Mouse (Mus musculus) intestine, embryonic 16.5 days (tissue): ENCODE results near the gene Gm20390. TPM values are rescaled to one million over a fixed set of nuclear protein-coding genes. Genes with fewer than 3 reads are reported as not detected.

Experiments
- ATAC-seq: fragments of 200-750 bp; cut with Nextera tagmentation; 2 replicates; pipeline ENCODE4 v1.8.0; 2017; ENCODE audit warnings: moderate TSS enrichment, moderate library complexity
- H3K27ac ChIP-seq: fragments of 300-500 bp; sonication (generic); 2 replicates; pipeline ENCODE4 v1.5.1; 2014; ENCODE audit warnings: mild to moderate bottlenecking, low read length
- H3K27me3 ChIP-seq: fragments of 300-500 bp; sonication (generic); replicated peaks from 2 replicates; pipeline ENCODE4 v1.6.1; 2014; ENCODE audit warnings: low read length, control low read depth, mixed read lengths; ENCODE audit not compliant: control insufficient read depth, insufficient read depth
- H3K36me3 ChIP-seq: fragments of 300-500 bp; sonication (generic); 2 replicates; pipeline ENCODE4 v1.6.1; 2014; ENCODE audit warnings: low read length, control low read depth; ENCODE audit not compliant: control insufficient read depth, insufficient read depth
- H3K4me1 ChIP-seq: fragments of 300-500 bp; sonication (generic); 2 replicates; pipeline ENCODE4 v1.6.1; 2014; ENCODE audit warnings: low read length, control low read depth, mixed read lengths; ENCODE audit not compliant: control insufficient read depth, insufficient read depth
- H3K4me2 ChIP-seq: fragments of 300-500 bp; sonication (generic); 2 replicates; pipeline ENCODE4 v1.6.1; 2014; ENCODE audit warnings: low read depth, low read length, control low read depth
- H3K4me3 ChIP-seq: fragments of 300-500 bp; sonication (generic); 2 replicates; pipeline ENCODE4 v1.5.1; 2014; ENCODE audit warnings: mild to moderate bottlenecking, low read length
- H3K9ac ChIP-seq: fragments of 300-500 bp; sonication (generic); 2 replicates; pipeline ENCODE4 v1.6.1; 2014; ENCODE audit warnings: low read depth, low read length
- H3K9me3 ChIP-seq: fragments of 300-500 bp; sonication (generic); 2 replicates; pipeline ENCODE4 v1.6.1; 2016; ENCODE audit warnings: low read length, control low read depth; ENCODE audit not compliant: control insufficient read depth
- WGBS: fragments of 180-500 bp; shearing (Covaris S2); extraction: QIAGEN DNeasy Blood & Tissue Kit; methylation state at CpG from one replicate; pipeline ENCODE4 v1.1.7; 2014; 5-methylcytosine and 5-hydroxymethylcytosine counted together
- polyA plus RNA-seq: library from polyadenylated mRNA; unstranded; fragments of >200 nt; fragmentation: Nextera tagmentation; extraction: Ambion mirVana; gene quantifications from 2 replicates; pipeline ENCODE4 v1.2.1, GENCODE M21; 2015

Gene Gm20390
- polyA plus RNA-seq, 1 experiment from 2014 or later = 469 TPM

GRCm38 (mm10) chr11:93988328-93989062, 20.4 kb upstream of the Gm20390 start:
- no peaks in the 10 kb centered on the region for H3K27me3 ChIP-seq
- no peaks in the 10 kb centered on the region for H3K9me3 ChIP-seq
- H3K4me1 ChIP-seq = peaks cover 19% of the 10 kb centered on the region
- H3K27ac ChIP-seq = peak overlapping the region; percentile 72
- no peaks in the 10 kb centered on the region for H3K36me3 ChIP-seq
- no peak overlapping the region for H3K9ac ChIP-seq
- WGBS = 44% methylated on average over 12 of the region's 12 CpGs
- H3K4me3 ChIP-seq = no peak overlapping the region
- H3K4me2 ChIP-seq = no peak overlapping the region
- ATAC-seq = peak; percentile 64

GRCm38 (mm10) chr11:93987625-93988327, 19.7 kb upstream of the Gm20390 start:
- Histone ChIP-seq H3K27me3 (no peaks in the 10 kb centered on the region), H3K4me1 (peaks cover 19% of the 10 kb centered on the region), H3K9me3 (no peaks in the 10 kb centered on the region), H3K36me3 (no peaks in the 10 kb centered on the region), H3K4me2 (no peak overlapping the region), H3K27ac (peak overlapping the region; percentile 81), H3K4me3 (no peak overlapping the region), H3K9ac (no peak overlapping the region)
- 59% methylated on average over 8 of the region's 8 CpGs for WGBS
- peak; percentile 55 for ATAC-seq

- Histone ChIP-seq H3K36me3 (no peaks in the 10 kb centered on the region), H3K4me3 (no peak overlapping the region), H3K27me3 (no peaks in the 10 kb centered on the region), H3K4me2 (no peak overlapping the region), H3K4me1 (peaks cover 19% of the 10 kb centered on the region), H3K27ac (peak overlapping the region; percentile 81), H3K9me3 (no peaks in the 10 kb centered on the region), H3K9ac (no peak overlapping the region)
- 83% methylated on average over 4 of the region's 4 CpGs for WGBS
- ATAC-seq = no peak
Observed at GRCm38 (mm10) chr11:93987026-93987425, 18.9 kb upstream of the Gm20390 start.

- Histone ChIP-seq H3K36me3 (no peaks in the 10 kb centered on the region), H3K4me1 (peaks cover 19% of the 10 kb centered on the region), H3K4me3 (no peak overlapping the region), H3K9me3 (no peaks in the 10 kb centered on the region), H3K4me2 (no peak overlapping the region), H3K9ac (no peak overlapping the region), H3K27me3 (no peaks in the 10 kb centered on the region), H3K27ac (no peak overlapping the region)
- ATAC-seq = no peak
Observed at GRCm38 (mm10) chr11:93986298-93986697, 18.2 kb upstream of the Gm20390 start.

GRCm38 (mm10) chr11:93985265-93985664, 17.2 kb upstream of the Gm20390 start:
- Histone ChIP-seq H3K4me1 (peaks cover 19% of the 10 kb centered on the region), H3K36me3 (no peaks in the 10 kb centered on the region), H3K9ac (no peak overlapping the region), H3K27ac (no peak overlapping the region), H3K9me3 (no peaks in the 10 kb centered on the region), H3K4me2 (no peak overlapping the region), H3K4me3 (no peak overlapping the region), H3K27me3 (no peaks in the 10 kb centered on the region)
- 83% methylated on average over 5 of the region's 5 CpGs for WGBS
- ATAC-seq = no peak

- WGBS = 91% methylated on average over 3 of the region's 3 CpGs
- ATAC-seq = no peak
Observed at GRCm38 (mm10) chr11:93984619-93985018, 16.5 kb upstream of the Gm20390 start.

GRCm38 (mm10) chr11:93979502-93980049, 11.5 kb upstream of the Gm20390 start:
- Histone ChIP-seq H3K4me3 (no peak overlapping the region), H3K27ac (no peak overlapping the region), H3K9me3 (no peaks in the 10 kb centered on the region), H3K9ac (no peak overlapping the region), H3K27me3 (no peaks in the 10 kb centered on the region), H3K36me3 (no peaks in the 10 kb centered on the region), H3K4me1 (no peaks in the 10 kb centered on the region), H3K4me2 (no peak overlapping the region)
- 25% methylated on average over 6 of the region's 6 CpGs for WGBS
- ATAC-seq = no peak

More at GRCm38 (mm10) chr11:93984619-93985018, 16.5 kb upstream of the Gm20390 start:
- H3K9me3 ChIP-seq = no peaks in the 10 kb centered on the region
- no peak overlapping the region for H3K9ac ChIP-seq
- H3K4me3 ChIP-seq = no peak overlapping the region
- no peaks in the 10 kb centered on the region for H3K27me3 ChIP-seq
- peaks cover 19% of the 10 kb centered on the region for H3K4me1 ChIP-seq
- no peak overlapping the region for H3K4me2 ChIP-seq
- H3K27ac ChIP-seq = no peak overlapping the region
- no peaks in the 10 kb centered on the region for H3K36me3 ChIP-seq

- no peaks in the 10 kb centered on the region for H3K36me3 ChIP-seq
- 88% methylated on average over 5 of the region's 5 CpGs for WGBS
- no peak overlapping the region for H3K4me2 ChIP-seq
- peaks cover 3% of the 10 kb centered on the region for H3K4me1 ChIP-seq
- ATAC-seq = no peak
- no peaks in the 10 kb centered on the region for H3K9me3 ChIP-seq
- H3K4me3 ChIP-seq = no peak overlapping the region
- H3K9ac ChIP-seq = no peak overlapping the region
- no peak overlapping the region for H3K27ac ChIP-seq
- no peaks in the 10 kb centered on the region for H3K27me3 ChIP-seq
Observed at GRCm38 (mm10) chr11:93972951-93973350, 4.9 kb upstream of the Gm20390 start.

GRCm38 (mm10) chr11:93969799-93970198, 1.7 kb upstream of the Gm20390 start:
- Histone ChIP-seq H3K4me2 (no peak overlapping the region), H3K9me3 (no peaks in the 10 kb centered on the region), H3K4me3 (no peak overlapping the region), H3K36me3 (peaks cover 6% of the 10 kb centered on the region; the same call in 1 of the 2 replicates), H3K9ac (no peak overlapping the region), H3K27me3 (no peaks in the 10 kb centered on the region), H3K4me1 (peaks cover 3% of the 10 kb centered on the region), H3K27ac (no peak overlapping the region)
- 56% methylated on average over 1 of the region's 1 CpGs for WGBS
- ATAC-seq = no peak
